Mouse (Mus musculus) liver, embryonic 14.5 days (tissue): ENCODE data around the gene Magi1.
A peak's percentile ranks its signal among the peaks of the same experiment; 100 is the strongest.

Experiments used
- CTCF ChIP-seq: IDR thresholded peaks from 2 replicates; pipeline ENCODE4 v1.5.1; 2016; ENCODE audit warnings: antibody characterized with exemption, low read depth, control low read depth
- EP300 ChIP-seq: IDR thresholded peaks from 2 replicates; pipeline ENCODE4 v1.6.1; 2016; ENCODE audit warnings: antibody characterized with exemption, low read depth

DNA sequence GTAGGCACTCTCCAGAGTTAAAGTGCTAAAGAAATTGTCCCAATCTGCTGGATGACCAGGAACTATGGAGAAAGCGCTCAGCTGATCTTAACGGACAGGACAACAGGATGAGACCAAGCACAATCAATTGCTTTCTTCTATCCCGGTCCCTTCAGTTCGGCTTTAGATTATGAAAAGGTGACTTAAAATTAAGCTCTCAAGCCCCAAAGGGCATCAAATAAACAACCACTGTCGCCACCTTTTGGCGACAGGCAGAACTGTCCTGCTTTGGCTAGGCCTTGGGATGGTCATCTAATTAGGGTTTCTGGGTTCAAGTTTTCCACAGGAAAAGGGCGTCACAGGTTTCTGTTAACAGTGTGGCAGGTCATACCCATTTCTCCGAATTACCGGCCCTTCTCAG is 298.6 kb downstream of the Magi1 start:
- TF ChIP-seq CTCF (peak; percentile 59), EP300 (no peak)
